Mouse (Mus musculus) CH12.LX (cell line): ENCODE data around the gene Mansc4. TPM values are rescaled to one million over a fixed set of nuclear protein-coding genes. Genes with fewer than 3 reads are reported as not detected.

ENCODE experiments used
- DNase-seq: peaks from one replicate; pipeline ENCODE4 v3.0.0-alpha.2; 2013; ENCODE audit errors: extremely low read depth
- H3K27ac ChIP-seq: 2 replicates; pipeline ENCODE4 v1.5.1; 2012; ENCODE audit warnings: low read depth, mild to moderate bottlenecking, control low read depth, moderate library complexity; ENCODE audit not compliant: insufficient read depth
- H3K27me3 ChIP-seq: replicated peaks from 2 replicates; pipeline ENCODE3; 2012; ENCODE audit warnings: inconsistent platforms
- H3K36me3 ChIP-seq, 2 experiments: replicated peaks in 1 of 2; 2 replicates each; pipeline versions ENCODE3 to v1.6.1; 2012; ENCODE audit warnings: inconsistent platforms in 1 of 2, low read length in 1 of 2, mild to moderate bottlenecking in 1 of 2, mixed read lengths in 1 of 2, moderate library complexity in 1 of 2; ENCODE audit not compliant: control insufficient read depth in 1 of 2, insufficient read depth in 1 of 2
- H3K4me1 ChIP-seq, 2 experiments: 2 replicates each; pipeline ENCODE4 v1.6.1; 2012; ENCODE audit warnings: inconsistent platforms in 1 of 2, moderate library complexity in 1 of 2; ENCODE audit not compliant: insufficient read depth in 2 of 2, control insufficient read depth in 1 of 2
- H3K4me2 ChIP-seq: 2 replicates; pipeline ENCODE4 v1.6.1; 2012; ENCODE audit warnings: low read depth, mild to moderate bottlenecking, control low read depth; ENCODE audit not compliant: poor library complexity, insufficient read depth, severe bottlenecking
- H3K4me3 ChIP-seq, 3 experiments: fragments of 150-350 bp in 1 of 3; sonication (generic) in 1 of 3; replicated peaks in 1 of 3; 2 replicates each; pipeline versions ENCODE3 to v1.5.1; 2011 to 2012; ENCODE audit warnings: low read depth in 2 of 3, low read length in 2 of 3, mild to moderate bottlenecking in 2 of 3, moderate library complexity in 2 of 3, control low read depth in 1 of 3, improper control_type of control experiment in 1 of 3, inconsistent platforms in 1 of 3, mixed read lengths in 1 of 3; ENCODE audit not compliant: poor library complexity in 1 of 3
- H3K79me2 ChIP-seq: replicated peaks from 2 replicates; pipeline ENCODE4 v1.6.1; 2012; ENCODE audit warnings: mild to moderate bottlenecking, moderate library complexity; ENCODE audit not compliant: control insufficient read depth, poor library complexity, insufficient read depth, severe bottlenecking; ENCODE audit errors: extremely low read depth
- H3K9ac ChIP-seq: 2 replicates; pipeline ENCODE4 v1.6.1; 2012; ENCODE audit warnings: low read depth, mild to moderate bottlenecking, control low read depth, moderate library complexity; ENCODE audit not compliant: insufficient read depth
- H3K9me3 ChIP-seq: replicated peaks from 2 replicates; pipeline ENCODE3; 2012; ENCODE audit warnings: low read length, inconsistent platforms, mixed read lengths
- BHLHE40 ChIP-seq: IDR thresholded peaks from 2 replicates; pipeline ENCODE4 v1.6.1; 2011; ENCODE audit warnings: mild to moderate bottlenecking, low read depth, low read length, improper control_type of control experiment
- CHD1 ChIP-seq: IDR thresholded peaks from 2 replicates; pipeline ENCODE4 v1.6.1; 2012; ENCODE audit warnings: low read depth, low read length, improper control_type of control experiment, inconsistent platforms
- CHD2 ChIP-seq: IDR thresholded peaks from 2 replicates; pipeline ENCODE4 v1.6.1; 2011; ENCODE audit warnings: low read length, improper control_type of control experiment
- E2F4 ChIP-seq: IDR thresholded peaks from 2 replicates; pipeline ENCODE4 v1.6.1; 2011; ENCODE audit warnings: low read depth, low read length, improper control_type of control experiment; ENCODE audit not compliant: insufficient replicate concordance
- EP300 ChIP-seq: IDR thresholded peaks from 2 replicates; pipeline ENCODE4 v1.6.1; 2011; ENCODE audit warnings: low read length, improper control_type of control experiment
- HCFC1 ChIP-seq: IDR thresholded peaks from 2 replicates; pipeline ENCODE4 v1.6.1; 2012; ENCODE audit warnings: low read depth, mild to moderate bottlenecking, inconsistent platforms, low read length, improper control_type of control experiment
- IRF4 ChIP-seq: IDR thresholded peaks from 2 replicates; pipeline ENCODE4 v1.6.1; 2014; ENCODE audit warnings: low read depth, mild to moderate bottlenecking, inconsistent platforms, low read length, improper control_type of control experiment
- JUN ChIP-seq: IDR thresholded peaks from 2 replicates; pipeline ENCODE4 v1.6.1; 2011; ENCODE audit warnings: low read depth, mild to moderate bottlenecking, low read length, improper control_type of control experiment, moderate library complexity; ENCODE audit not compliant: insufficient read depth
- JUND ChIP-seq: conservative IDR thresholded peaks from 2 replicates; pipeline ENCODE4 v1.6.1; 2011; ENCODE audit warnings: low read depth, low read length, improper control_type of control experiment
- KAT2A ChIP-seq: IDR thresholded peaks from 2 replicates; pipeline ENCODE4 v1.6.1; 2012; ENCODE audit warnings: low read length, improper control_type of control experiment, inconsistent platforms; ENCODE audit not compliant: insufficient replicate concordance
- MAX ChIP-seq: IDR thresholded peaks from 2 replicates; pipeline ENCODE4 v1.6.1; 2011; ENCODE audit warnings: low read length, improper control_type of control experiment
- MXI1 ChIP-seq: IDR thresholded peaks from 2 replicates; pipeline ENCODE4 v1.6.1; 2011; ENCODE audit warnings: mild to moderate bottlenecking, low read depth, low read length, improper control_type of control experiment
- MYC ChIP-seq: IDR thresholded peaks from 2 replicates; pipeline ENCODE4 v1.6.1; 2011; ENCODE audit warnings: low read depth, mild to moderate bottlenecking, improper control_type of control experiment, low read length
- NELFE ChIP-seq: IDR thresholded peaks from 2 replicates; pipeline ENCODE4 v1.6.1; 2011; ENCODE audit warnings: low read depth, low read length, improper control_type of control experiment
- PAX5 ChIP-seq: IDR thresholded peaks from 2 replicates; pipeline ENCODE4 v1.6.1; 2012; ENCODE audit warnings: low read length, inconsistent platforms, mixed read lengths
- RAD21 ChIP-seq: IDR thresholded peaks from 2 replicates; pipeline ENCODE4 v1.6.1; 2011; ENCODE audit warnings: low read depth, mild to moderate bottlenecking, low read length, improper control_type of control experiment, moderate library complexity
- SIN3A ChIP-seq: IDR thresholded peaks from 2 replicates; pipeline ENCODE4 v1.6.1; 2012; ENCODE audit warnings: low read length, improper control_type of control experiment, inconsistent platforms
- TBP ChIP-seq: conservative IDR thresholded peaks from 2 replicates; pipeline ENCODE4 v1.6.1; 2011; ENCODE audit warnings: low read depth, low read length, improper control_type of control experiment
- UBTF ChIP-seq: IDR thresholded peaks from 2 replicates; pipeline ENCODE4 v1.6.1; 2012; ENCODE audit warnings: low read depth, mild to moderate bottlenecking, inconsistent platforms, low read length, improper control_type of control experiment, moderate library complexity
- ZKSCAN1 ChIP-seq: IDR thresholded peaks from 2 replicates; pipeline ENCODE4 v1.6.1; 2012; ENCODE audit warnings: low read depth, inconsistent platforms, low read length, improper control_type of control experiment, borderline replicate concordance
- ZMIZ1 ChIP-seq: IDR thresholded peaks from 2 replicates; pipeline ENCODE4 v1.6.1; 2012; ENCODE audit warnings: low read depth, mild to moderate bottlenecking, inconsistent platforms, low read length, improper control_type of control experiment
- dilution Hi-C: fragments of 300-500 bp; cut with MboI; formaldehyde crosslinking; loops from 2 replicates; pipeline ENCODE4 v1.14.3; 2020; ENCODE audit warnings: low sequenced_read_pairs; ENCODE audit not compliant: extremely low pct_unique_long_range_greater_than_20kb, extremely low pct_ligation_motif_present
- in situ Hi-C: fragments of 300-500 bp; cut with MboI; formaldehyde crosslinking; loops from 3 replicates; pipeline ENCODE4 v1.14.3; 2019; ENCODE audit warnings: low sequenced_read_pairs, low pct_ligation_motif_present, low pct_unique_long_range_greater_than_20kb, mixed read lengths
- polyA plus RNA-seq: library from polyadenylated mRNA; unstranded; fragments of >175 nt; gene quantifications from 2 replicates; pipeline ENCODE4 v1.2.1, GENCODE M21; 2012; ENCODE audit warnings: low read depth; ENCODE audit not compliant: insufficient read length
- total RNA-seq, 2 experiments: library from RNA; depleted of rRNA; stranded (reverse); fragments of 300-350 nt in 1 of 2; fragments of >200 nt in 1 of 2; gene quantifications; 2 replicates each; pipeline ENCODE4 v1.2.3; 2012 to 2014

Gene Mansc4
- total and polyA plus RNA-seq, 3 experiments: 0.20 TPM; not detected in 2

GRCm38 (mm10) chr6:147030096-147030885 is 56.5 kb downstream of the Mansc4 start:
- Histone ChIP-seq H3K9me3 (no peaks in the 10 kb centered on the region), H3K4me1 (no peaks in the 10 kb centered on the region), H3K36me3 (peaks cover 42 to 71% of the 10 kb centered on the region in 2 experiments), H3K27me3 (no peaks in the 10 kb centered on the region), H3K79me2 (no peaks in the 10 kb centered on the region), H3K4me2 (no peak overlapping the region), H3K9ac (no peak overlapping the region), H3K27ac (no peak overlapping the region), H3K4me3 (no peak overlapping the region)
- in situ Hi-C loops (no loop called here), dilution Hi-C loops (no loop called here)
- DNase-seq: no peak
- no peak for TF ChIP-seq MAX

GRCm38 (mm10) chr6:147029591-147029990 is 57.2 kb downstream of the Mansc4 start:
- TF ChIP-seq NELFE (no peak), MAX (no peak), E2F4 (no peak), KAT2A (no peak), CHD2 (no peak)
- H3K36me3 ChIP-seq: peaks cover 46 to 77% of the 10 kb centered on the region in 2 experiments

GRCm38 (mm10) chr6:147028396-147028795 is 58.4 kb downstream of the Mansc4 start:
- no peaks in the 10 kb centered on the region for H3K9me3 ChIP-seq
- peaks cover 0 to 1% of the 10 kb centered on the region in 2 experiments; a peak in 1 of 4 replicates for H3K4me1 ChIP-seq
- H3K79me2 ChIP-seq: no peaks in the 10 kb centered on the region
- in situ Hi-C loops: no loop called here
- H3K27me3 ChIP-seq: no peaks in the 10 kb centered on the region
- no peak overlapping the region for H3K27ac ChIP-seq
- H3K36me3 ChIP-seq: peaks cover 47 to 82% of the 10 kb centered on the region in 2 experiments
- dilution Hi-C loops: no loop called here
- DNase-seq: no peak
- no peak for TF ChIP-seq UBTF
- no peak for TF ChIP-seq JUND
- TF ChIP-seq MYC: no peak
- TF ChIP-seq CHD1: no peak
- no peak for TF ChIP-seq MAX
- TF ChIP-seq HCFC1: no peak
- no peak for TF ChIP-seq BHLHE40
- no peak for TF ChIP-seq IRF4
- TF ChIP-seq E2F4: no peak
- no peak for TF ChIP-seq NELFE
- TF ChIP-seq ZKSCAN1: no peak
- TF ChIP-seq RAD21: no peak
- TF ChIP-seq MXI1: no peak
- no peak for TF ChIP-seq PAX5
- TF ChIP-seq JUN: no peak
- TF ChIP-seq TBP: no peak
- no peak for TF ChIP-seq EP300
- no peak for TF ChIP-seq SIN3A
- TF ChIP-seq ZMIZ1: no peak
- H3K4me3 ChIP-seq: no peak overlapping the region
- no peak overlapping the region for H3K9ac ChIP-seq
- H3K4me2 ChIP-seq: no peak overlapping the region

More at GRCm38 (mm10) chr6:147029591-147029990, 57.2 kb downstream of the Mansc4 start:
- no peaks in the 10 kb centered on the region for H3K4me1 ChIP-seq
- no peak overlapping the region for H3K27ac ChIP-seq
- no peaks in the 10 kb centered on the region for H3K9me3 ChIP-seq
- H3K79me2 ChIP-seq: no peaks in the 10 kb centered on the region
- no peak for DNase-seq
- in situ Hi-C loops (no loop called here), dilution Hi-C loops (no loop called here)
- H3K4me2 ChIP-seq: no peak overlapping the region
- H3K9ac ChIP-seq: no peak overlapping the region
- H3K27me3 ChIP-seq: no peaks in the 10 kb centered on the region
- no peak overlapping the region for H3K4me3 ChIP-seq
